Mouse (Mus musculus): ENCODE measurements around the gene Clcn5. TPM values are rescaled to one million over a fixed set of nuclear protein-coding genes. Genes with fewer than 3 reads are reported as not detected.

Gene Clcn5
- 5.6 and 6.9 TPM in 2 replicates for polyA plus RNA-seq (2015; fragmentation: Nextera tagmentation; extraction: Ambion mirVana)

DNA sequence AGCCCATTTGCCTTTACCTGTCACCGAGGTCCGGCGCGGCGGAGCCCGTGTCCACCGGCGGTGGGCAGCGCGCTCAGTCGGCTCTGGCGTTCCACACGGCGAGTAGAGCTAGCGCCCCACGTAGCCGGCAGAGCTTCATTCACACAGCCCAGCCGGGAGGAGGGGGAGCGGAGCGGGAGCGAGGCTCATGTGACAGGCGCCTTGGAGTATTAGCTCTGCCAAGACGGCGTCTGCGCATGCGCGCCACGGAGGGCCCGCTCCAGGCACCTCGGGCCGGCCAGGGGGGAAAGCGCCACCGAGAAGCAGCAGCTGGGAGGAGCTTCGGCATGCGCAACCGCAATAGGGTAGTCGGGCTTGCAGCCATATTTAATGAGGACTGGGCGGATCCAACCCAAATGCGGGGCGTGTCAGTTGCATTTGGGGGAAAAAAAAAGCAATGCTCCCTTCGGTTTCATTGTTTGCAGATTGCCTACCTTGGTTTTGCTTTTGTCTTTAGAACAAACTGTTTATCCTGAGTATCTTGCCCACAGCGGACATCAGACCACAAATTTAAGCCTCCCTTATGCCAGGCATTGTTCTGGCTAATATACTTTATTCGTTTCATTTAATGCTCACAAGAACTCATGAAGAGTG, at the start of gene Clcn5:
TSS of gene Clcn5 (minus strand) at position 270 of the 633 bp plus-strand sequence.
- WGBS = 17% methylated on average over 41 of the region's 43 CpGs
- Histone ChIP-seq H3K4me3 (peak within 1 kb of the TSS; percentile 56), H3K27me3 (no peaks in the 10 kb centered on the region), H3K9me3 (replicated peaks) (no peaks in the 10 kb centered on the region), H3K4me1 (no peaks in the 10 kb centered on the region), H3K4me2 (peak within 1 kb of the TSS; percentile 61), H3K36me3 (ENCODE audit: poor library complexity, severe bottlenecking) (no peaks in the 10 kb centered on the region), H3K9ac (peak within 1 kb of the TSS; percentile 73), H3K27ac (peak within 1 kb of the TSS; percentile 89)
- peak; percentile 97 for ATAC-seq

GRCm38 (mm10) chrX:7325455-7325854, 6.3 kb upstream of the Clcn5 start:
- H3K4me3 ChIP-seq = no peak overlapping the region
- no peak overlapping the region for H3K27ac ChIP-seq
- H3K27me3 ChIP-seq = no peaks in the 10 kb centered on the region
- no peak overlapping the region for H3K4me2 ChIP-seq
- H3K36me3 ChIP-seq (ENCODE audit: poor library complexity, severe bottlenecking) = no peaks in the 10 kb centered on the region
- no peak for ATAC-seq
- H3K4me1 ChIP-seq = no peaks in the 10 kb centered on the region
- 42% methylated on average over 2 of the region's 2 CpGs for WGBS
- no peaks in the 10 kb centered on the region for H3K9me3 ChIP-seq (replicated peaks)
- no peak overlapping the region for H3K9ac ChIP-seq

GRCm38 (mm10) chrX:7322288-7322687, 3.1 kb upstream of the Clcn5 start:
- no peak for ATAC-seq
- no peaks in the 10 kb centered on the region for H3K36me3 ChIP-seq (ENCODE audit: poor library complexity, severe bottlenecking)
- no peak overlapping the region for H3K4me2 ChIP-seq
- WGBS = 10% methylated on average over 6 of the region's 7 CpGs
- H3K4me3 ChIP-seq = no peak overlapping the region
- H3K27me3 ChIP-seq = no peaks in the 10 kb centered on the region
- no peaks in the 10 kb centered on the region for H3K9me3 ChIP-seq (replicated peaks)
- H3K27ac ChIP-seq = no peak overlapping the region
- no peaks in the 10 kb centered on the region for H3K4me1 ChIP-seq
- no peak overlapping the region for H3K9ac ChIP-seq

GRCm38 (mm10) chrX:7320571-7320970, 1.4 kb upstream of the Clcn5 start:
- no peak for ATAC-seq
- 78% methylated on average over 2 of the region's 2 CpGs for WGBS

DNA sequence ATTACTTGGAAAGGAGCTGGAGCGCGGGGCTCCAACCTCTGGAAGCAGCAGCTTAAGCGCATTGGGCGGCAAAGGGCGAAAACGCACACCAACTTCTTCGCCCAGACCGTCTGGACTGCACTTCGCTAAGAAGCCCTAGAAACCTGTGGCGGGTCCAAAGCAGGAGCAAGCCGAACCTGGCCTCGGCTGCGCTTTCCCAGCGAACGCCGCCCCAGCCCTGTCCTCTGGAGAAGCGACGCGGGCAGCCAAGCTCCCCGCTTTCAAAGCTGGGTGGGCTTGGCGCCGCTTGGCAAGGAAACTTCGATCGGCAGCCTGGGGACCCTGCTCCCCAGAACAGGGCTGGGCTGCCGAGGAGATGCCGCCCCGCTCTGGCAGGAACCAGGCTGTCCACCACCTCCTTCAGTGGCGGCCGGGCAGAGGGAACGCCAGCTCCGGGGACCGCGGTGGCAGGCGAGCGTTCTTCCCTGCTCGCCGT, 570 bp downstream of the Clcn5 start:
- H3K4me3 ChIP-seq = peak overlapping the region; percentile 56
- H3K4me2 ChIP-seq = peak overlapping the region; percentile 61
- no peaks in the 10 kb centered on the region for H3K27me3 ChIP-seq
- WGBS = 30% methylated on average over 36 of the region's 37 CpGs
- H3K4me1 ChIP-seq = no peaks in the 10 kb centered on the region
- H3K27ac ChIP-seq = peak overlapping the region; percentile 89
- H3K9me3 ChIP-seq (replicated peaks) = no peaks in the 10 kb centered on the region
- H3K9ac ChIP-seq = peak overlapping the region; percentile 73
- peak; percentile 80 for ATAC-seq
- H3K36me3 ChIP-seq (ENCODE audit: poor library complexity, severe bottlenecking) = no peaks in the 10 kb centered on the region

More at GRCm38 (mm10) chrX:7320571-7320970, 1.4 kb upstream of the Clcn5 start:
- Histone ChIP-seq H3K4me1 (no peaks in the 10 kb centered on the region), H3K36me3 (ENCODE audit: poor library complexity, severe bottlenecking) (no peaks in the 10 kb centered on the region), H3K9me3 (replicated peaks) (no peaks in the 10 kb centered on the region), H3K9ac (no peak overlapping the region), H3K27me3 (no peaks in the 10 kb centered on the region), H3K4me3 (no peak overlapping the region), H3K4me2 (no peak overlapping the region), H3K27ac (no peak overlapping the region)

GRCm38 (mm10) chrX:7315115-7315514, 4.0 kb downstream of the Clcn5 start:
- Histone ChIP-seq H3K27me3 (no peaks in the 10 kb centered on the region), H3K27ac (no peak overlapping the region), H3K4me1 (no peaks in the 10 kb centered on the region), H3K36me3 (ENCODE audit: poor library complexity, severe bottlenecking) (no peaks in the 10 kb centered on the region), H3K9me3 (replicated peaks) (no peaks in the 10 kb centered on the region), H3K4me2 (peak overlapping the region; percentile 18), H3K9ac (no peak overlapping the region), H3K4me3 (no peak overlapping the region)
- ATAC-seq = no peak
- WGBS = 36% methylated on average over 10 of the region's 10 CpGs

GRCm38 (mm10) chrX:7314645-7315044, 4.5 kb downstream of the Clcn5 start:
- no peaks in the 10 kb centered on the region for H3K27me3 ChIP-seq
- H3K27ac ChIP-seq = no peak overlapping the region
- ATAC-seq = no peak
- no peaks in the 10 kb centered on the region for H3K36me3 ChIP-seq (ENCODE audit: poor library complexity, severe bottlenecking)
- H3K4me1 ChIP-seq = no peaks in the 10 kb centered on the region
- no peak overlapping the region for H3K4me3 ChIP-seq
- H3K9me3 ChIP-seq (replicated peaks) = no peaks in the 10 kb centered on the region
- peak overlapping the region; percentile 18 for H3K4me2 ChIP-seq
- WGBS = 65% methylated on average over 4 of the region's 4 CpGs
- H3K9ac ChIP-seq = no peak overlapping the region

- no peak overlapping the region for H3K27ac ChIP-seq
These were observed 10.9 kb downstream of the Clcn5 start for GRCm38 (mm10) chrX:7308242-7308641.

GRCm38 (mm10) chrX:7306861-7307260, 12.3 kb downstream of the Clcn5 start:
- no peaks in the 10 kb centered on the region for H3K36me3 ChIP-seq (ENCODE audit: poor library complexity, severe bottlenecking)
- WGBS = 48% methylated on average over 4 of the region's 5 CpGs
- no peak overlapping the region for H3K9ac ChIP-seq
- H3K27me3 ChIP-seq = no peaks in the 10 kb centered on the region
- ATAC-seq = no peak
- no peak overlapping the region for H3K4me2 ChIP-seq
- H3K9me3 ChIP-seq (replicated peaks) = no peaks in the 10 kb centered on the region
- no peaks in the 10 kb centered on the region for H3K4me1 ChIP-seq
- H3K27ac ChIP-seq = no peak overlapping the region
- H3K4me3 ChIP-seq = no peak overlapping the region

More at GRCm38 (mm10) chrX:7308242-7308641, 10.9 kb downstream of the Clcn5 start:
- no peak overlapping the region for H3K9ac ChIP-seq
- no peaks in the 10 kb centered on the region for H3K27me3 ChIP-seq
- H3K36me3 ChIP-seq (ENCODE audit: poor library complexity, severe bottlenecking) = no peaks in the 10 kb centered on the region
- ATAC-seq = no peak
- no peak overlapping the region for H3K4me3 ChIP-seq
- 74% methylated on average over 2 of the region's 2 CpGs for WGBS
- no peaks in the 10 kb centered on the region for H3K4me1 ChIP-seq
- H3K4me2 ChIP-seq = no peak overlapping the region
- no peaks in the 10 kb centered on the region for H3K9me3 ChIP-seq (replicated peaks)

- H3K9ac ChIP-seq = no peak overlapping the region
- whole genome bisulfite sequencing = 80% methylated on average over 2 of the region's 2 CpGs
- no peaks in the 10 kb centered on the region for H3K4me1 ChIP-seq
- ATAC-seq = no peak
- H3K4me3 ChIP-seq = no peak overlapping the region
- H3K27ac ChIP-seq = no peak overlapping the region
- H3K4me2 ChIP-seq = no peak overlapping the region
- H3K27me3 ChIP-seq = no peaks in the 10 kb centered on the region
- no peaks in the 10 kb centered on the region for H3K9me3 ChIP-seq (replicated peaks)
- H3K36me3 ChIP-seq (ENCODE audit: poor library complexity, severe bottlenecking) = no peaks in the 10 kb centered on the region
These were observed 26.2 kb downstream of the Clcn5 start for GRCm38 (mm10) chrX:7292981-7293380.

GRCm38 (mm10) chrX:7292151-7292768, 26.9 kb downstream of the Clcn5 start:
- Histone ChIP-seq H3K27me3 (no peaks in the 10 kb centered on the region), H3K9me3 (replicated peaks) (no peaks in the 10 kb centered on the region), H3K4me1 (no peaks in the 10 kb centered on the region), H3K9ac (no peak overlapping the region), H3K4me3 (no peak overlapping the region), H3K27ac (no peak overlapping the region), H3K4me2 (no peak overlapping the region), H3K36me3 (ENCODE audit: poor library complexity, severe bottlenecking) (no peaks in the 10 kb centered on the region)
- WGBS = 89% methylated on average over 8 of the region's 8 CpGs
- ATAC-seq = no peak

DNA sequence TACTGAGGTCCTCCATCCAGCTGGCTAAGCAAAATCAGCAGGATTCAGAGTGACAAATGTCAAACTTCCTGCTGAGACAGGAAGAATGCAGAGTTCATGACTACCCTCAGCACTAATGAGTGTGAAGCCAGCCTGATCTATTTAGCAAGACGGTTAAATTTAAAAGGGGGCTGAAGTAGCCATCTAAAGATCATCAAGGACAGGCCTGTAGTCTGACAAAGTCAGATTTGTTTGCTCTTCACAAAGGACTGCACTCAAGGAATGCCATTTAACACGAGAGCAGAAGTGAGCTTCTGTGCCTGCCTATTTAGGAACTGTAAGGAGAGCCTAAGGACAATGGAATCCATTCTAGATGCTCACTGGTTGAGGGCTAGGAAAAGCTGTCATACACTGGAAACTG, 30.2 kb downstream of the Clcn5 start:
- Histone ChIP-seq H3K9ac (no peak overlapping the region), H3K36me3 (ENCODE audit: poor library complexity, severe bottlenecking) (no peaks in the 10 kb centered on the region), H3K27me3 (no peaks in the 10 kb centered on the region), H3K4me2 (no peak overlapping the region), H3K27ac (no peak overlapping the region), H3K9me3 (replicated peaks) (no peaks in the 10 kb centered on the region), H3K4me1 (no peaks in the 10 kb centered on the region), H3K4me3 (no peak overlapping the region)
- 13% methylated on average over 2 of the region's 2 CpGs for WGBS
- no peak for ATAC-seq
